Mouse (Mus musculus) kidney, embryonic 15.5 days (tissue): ENCODE measurements around the gene Adgrg6. TPM values are rescaled to one million over a fixed set of nuclear protein-coding genes. Genes with fewer than 3 reads are reported as not detected.

Experiments used
- ATAC-seq: fragments of 200-750 bp; cut with Nextera tagmentation; replicated peaks from 2 replicates; pipeline ENCODE4 v1.8.0; 2017; ENCODE audit warnings: moderate TSS enrichment; ENCODE audit not compliant: low FRiP score
- H3K27ac ChIP-seq: fragments of 300-500 bp; sonication (generic); 2 replicates; pipeline ENCODE4 v1.5.1; 2015; ENCODE audit warnings: mild to moderate bottlenecking, inconsistent platforms
- H3K27me3 ChIP-seq: fragments of 300-500 bp; sonication (generic); 2 replicates; pipeline ENCODE4 v1.6.1; 2015; ENCODE audit warnings: inconsistent platforms
- H3K36me3 ChIP-seq: fragments of 300-500 bp; sonication (generic); 2 replicates; pipeline ENCODE4 v1.6.1; 2015; ENCODE audit warnings: inconsistent platforms
- H3K4me1 ChIP-seq: fragments of 300-500 bp; sonication (generic); 2 replicates; pipeline ENCODE4 v1.6.1; 2015; ENCODE audit warnings: inconsistent platforms
- H3K4me2 ChIP-seq: fragments of 300-500 bp; sonication (generic); 2 replicates; pipeline ENCODE4 v1.6.1; 2015; ENCODE audit warnings: moderate library complexity, mild to moderate bottlenecking, inconsistent platforms
- H3K4me3 ChIP-seq: fragments of 300-500 bp; sonication (generic); replicated peaks from 2 replicates; pipeline ENCODE4 v1.5.1; 2015; ENCODE audit warnings: mild to moderate bottlenecking, inconsistent platforms
- H3K9ac ChIP-seq: fragments of 300-500 bp; sonication (generic); 2 replicates; pipeline ENCODE4 v1.6.1; 2015; ENCODE audit warnings: mild to moderate bottlenecking, inconsistent platforms
- H3K9me3 ChIP-seq: fragments of 300-500 bp; sonication (generic); replicated peaks from 2 replicates; pipeline ENCODE4 v1.6.1; 2016; ENCODE audit warnings: inconsistent platforms
- WGBS: fragments of 180-500 bp; shearing (Covaris S2); methylation state at CpG from one replicate; pipeline ENCODE4 v1.1.7; 2015; ENCODE audit warnings: mixed read lengths; 5-methylcytosine and 5-hydroxymethylcytosine counted together
- polyA plus RNA-seq: library from polyadenylated mRNA; unstranded; fragments of >200 nt; fragmentation: Nextera tagmentation; extraction: Ambion mirVana; gene quantifications from 2 replicates; pipeline ENCODE4 v1.2.1, GENCODE M21; 2015

The Adgrg6 gene
- polyA plus RNA-seq, 1 experiment from 2014 or later, result 7.8 TPM

DNA sequence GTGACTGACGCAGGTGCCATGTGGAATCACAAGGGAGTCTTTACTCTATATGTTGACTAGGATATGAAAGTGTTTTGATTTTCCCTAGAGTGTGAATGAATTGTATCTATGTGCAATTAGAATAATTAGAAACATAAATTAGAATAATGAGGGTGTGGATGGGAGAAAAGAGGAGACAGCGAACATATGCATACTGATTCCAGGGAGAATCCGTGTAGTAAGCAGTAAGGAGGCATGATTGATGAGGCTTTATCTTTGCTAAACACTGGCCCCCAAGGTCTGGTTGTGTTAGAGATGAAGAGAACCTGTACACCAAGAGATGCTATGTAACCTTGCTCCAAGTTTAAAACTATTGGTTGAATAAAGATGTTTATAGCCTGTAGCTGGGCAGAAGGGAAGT, 187.2 kb downstream of the Adgrg6 start:
- Histone ChIP-seq H3K27ac (no peak overlapping the region), H3K4me1 (no peaks in the 10 kb centered on the region), H3K4me2 (no peak overlapping the region), H3K36me3 (no peaks in the 10 kb centered on the region), H3K9ac (no peak overlapping the region), H3K4me3 (no peak overlapping the region), H3K27me3 (no peaks in the 10 kb centered on the region), H3K9me3 (no peaks in the 10 kb centered on the region)
- 84% methylated on average over 3 of the region's 3 CpGs for WGBS
- ATAC-seq, result no peak

Other genes with a start within 250 kb of the Adgrg6 start
- gene Vta1, start 159.9 kb upstream of the Adgrg6 start, polyA plus RNA-seq, result 97.9 and 98.7 TPM in 2 replicates
- gene Nmbr, start 159.9 kb upstream of the Adgrg6 start, polyA plus RNA-seq, result 0.39 and 1.1 TPM in 2 replicates
- gene Gje1, start 172.6 kb upstream of the Adgrg6 start, polyA plus RNA-seq, result not detected in 2 replicates